Mouse (Mus musculus) thymus, postnatal 14 days (tissue): ENCODE data around the gene Bcs1l.

Experiments
- DNase-seq: peaks from one replicate; pipeline ENCODE4 v3.0.0; 2021

Bcs1l gene

GRCm38 (mm10) chr1:74587773-74588445, at the start of gene Bcs1l, which contains the start of gene Zfp142:
Gene Bcs1l (plus strand): TSS chr1:74588289.
Gene Zfp142 (minus strand): TSS chr1:74588246.
- DNase-seq, result peak; percentile 99

GRCm38 (mm10) chr1:74538650-74539049, 49.4 kb upstream of the Bcs1l start:
- no peak for DNase-seq

- no peak for DNase-seq
These were observed 45.6 kb upstream of the Bcs1l start, which contains the start of gene Plcd4 for GRCm38 (mm10) chr1:74542451-74542961. Gene Plcd4 (plus strand): TSS chr1:74542888.

- no peak for DNase-seq
These were observed 43.9 kb upstream of the Bcs1l start, which contains the start of gene Usp37 for GRCm38 (mm10) chr1:74544184-74544583. Gene Usp37 (minus strand): TSS chr1:74544284.

GRCm38 (mm10) chr1:74559061-74559460, 29.0 kb upstream of the Bcs1l start:
- no peak for DNase-seq

- DNase-seq, result no peak
These were observed 22.3 kb upstream of the Bcs1l start for GRCm38 (mm10) chr1:74565834-74566233.

GRCm38 (mm10) chr1:74569739-74570719, 18.1 kb upstream of the Bcs1l start:
- DNase-seq, result no peak

- no peak for DNase-seq
These were observed 5.5 kb upstream of the Bcs1l start for GRCm38 (mm10) chr1:74582621-74583020.

GRCm38 (mm10) chr1:74584616-74585398, 3.3 kb upstream of the Bcs1l start:
- DNase-seq, result no peak

- DNase-seq, result no peak
These were observed 786 bp upstream of the Bcs1l start for GRCm38 (mm10) chr1:74587233-74587772.

GRCm38 (mm10) chr1:74594434-74594833, 6.3 kb downstream of the Bcs1l start:
- DNase-seq, result no peak

GRCm38 (mm10) chr1:74600501-74601266, 12.6 kb downstream of the Bcs1l start:
- no peak for DNase-seq

GRCm38 (mm10) chr1:74601267-74601962, 13.3 kb downstream of the Bcs1l start, which contains the start of the genes Rnf25 and Stk36:
Gene Rnf25 (minus strand): TSS chr1:74601397.
Gene Stk36 (plus strand): TSS chr1:74601445.
- DNase-seq, result peak; percentile 85

GRCm38 (mm10) chr1:74624183-74624582, 36.1 kb downstream of the Bcs1l start:
- DNase-seq, result no peak

GRCm38 (mm10) chr1:74626076-74626475, 38.0 kb downstream of the Bcs1l start:
- DNase-seq, result no peak

- DNase-seq, result no peak
These were observed 39.9 kb downstream of the Bcs1l start for GRCm38 (mm10) chr1:74628001-74628400.

GRCm38 (mm10) chr1:74632734-74633133, 44.6 kb downstream of the Bcs1l start:
- no peak for DNase-seq
